Mouse (Mus musculus) MEL (cell line): ENCODE measurements around the gene Usp33. TPM values are rescaled to one million over a fixed set of nuclear protein-coding genes. Genes with fewer than 3 reads are reported as not detected.
A peak's percentile ranks its signal among the peaks of the same experiment; 100 is the strongest.

ENCODE experiments used
- DNase-seq: peaks from one replicate; pipeline ENCODE4 v3.0.0; 2011; ENCODE audit warnings: low read depth, low spot score
- H3K27ac ChIP-seq: 2 replicates; pipeline ENCODE4 v1.5.1; 2012; ENCODE audit warnings: low read depth, mild to moderate bottlenecking, control low read depth, low read length, moderate library complexity; ENCODE audit not compliant: control insufficient read depth
- H3K27me3 ChIP-seq, 2 experiments: fragments of 150-350 bp in 1 of 2; sonication (generic) in 1 of 2; 2 replicates each; pipeline ENCODE4 v1.6.1; 2012; ENCODE audit warnings: low read length in 2 of 2, mild to moderate bottlenecking in 2 of 2, improper control_type of control experiment in 1 of 2, moderate library complexity in 1 of 2; ENCODE audit not compliant: insufficient read depth in 2 of 2, control insufficient read depth in 1 of 2
- H3K36me3 ChIP-seq, 2 experiments: 2 replicates each; pipeline ENCODE4 v1.6.1; 2012 to 2014; ENCODE audit warnings: low read length in 2 of 2, improper control_type of control experiment in 1 of 2, inconsistent platforms in 1 of 2, mild to moderate bottlenecking in 1 of 2; ENCODE audit not compliant: insufficient read depth in 2 of 2, control insufficient read depth in 1 of 2
- H3K4me1 ChIP-seq, 2 experiments: fragments of 150-350 bp in 1 of 2; sonication (generic) in 1 of 2; 2 replicates each; pipeline ENCODE4 v1.6.1; 2012; ENCODE audit warnings: low read length in 2 of 2, improper control_type of control experiment in 1 of 2, mild to moderate bottlenecking in 1 of 2; ENCODE audit not compliant: insufficient read depth in 2 of 2, control insufficient read depth in 1 of 2
- H3K4me3 ChIP-seq, 2 experiments: fragments of 150-350 bp in 1 of 2; sonication (generic) in 1 of 2; 2 replicates each; pipeline ENCODE4 v1.5.1; 2012; ENCODE audit warnings: low read depth in 2 of 2, low read length in 2 of 2, mild to moderate bottlenecking in 2 of 2, moderate library complexity in 2 of 2, control low read depth in 1 of 2, improper control_type of control experiment in 1 of 2; ENCODE audit not compliant: control insufficient read depth in 1 of 2, insufficient read depth in 1 of 2
- H3K79me2 ChIP-seq: 2 replicates; pipeline ENCODE4 v1.6.1; 2012; ENCODE audit warnings: mild to moderate bottlenecking, low read length, moderate library complexity; ENCODE audit not compliant: control insufficient read depth, poor library complexity, insufficient read depth
- H3K9ac ChIP-seq: 2 replicates; pipeline ENCODE4 v1.6.1; 2012; ENCODE audit warnings: low read depth, mild to moderate bottlenecking, control low read depth, low read length, moderate library complexity; ENCODE audit not compliant: control insufficient read depth, poor library complexity, severe bottlenecking
- H3K9me3 ChIP-seq: fragments of 150-350 bp; sonication (generic); replicated peaks from 2 replicates; pipeline ENCODE4 v1.6.1; 2012; ENCODE audit warnings: mild to moderate bottlenecking, low read length, improper control_type of control experiment, moderate library complexity; ENCODE audit not compliant: insufficient read depth
- BHLHE40 ChIP-seq: IDR thresholded peaks from 2 replicates; pipeline ENCODE4 v1.6.1; 2012; ENCODE audit warnings: low read depth, mild to moderate bottlenecking, inconsistent platforms, low read length, improper control_type of control experiment, borderline replicate concordance
- CHD2 ChIP-seq: IDR thresholded peaks from 2 replicates; pipeline ENCODE4 v1.6.1; 2011; ENCODE audit warnings: low read length, improper control_type of control experiment
- E2F4 ChIP-seq: IDR thresholded peaks from 2 replicates; pipeline ENCODE4 v1.6.1; 2011; ENCODE audit warnings: low read depth, low read length, improper control_type of control experiment, borderline replicate concordance
- ELF1 ChIP-seq: IDR thresholded peaks from 2 replicates; pipeline ENCODE4 v1.6.1; 2014; ENCODE audit warnings: low read depth, mild to moderate bottlenecking, inconsistent platforms, low read length, improper control_type of control experiment, moderate library complexity
- EP300 ChIP-seq, 2 experiments: IDR thresholded peaks; 2 replicates each; pipeline ENCODE4 v1.6.1; 2011; ENCODE audit warnings: improper control_type of control experiment in 2 of 2, low read length in 2 of 2, low read depth in 1 of 2, mild to moderate bottlenecking in 1 of 2
- GABPA ChIP-seq: IDR thresholded peaks from 2 replicates; pipeline ENCODE4 v1.6.1; 2012; ENCODE audit warnings: low read depth, mild to moderate bottlenecking, inconsistent platforms, low read length, improper control_type of control experiment, moderate library complexity
- GATA1 ChIP-seq: IDR thresholded peaks from 2 replicates; pipeline ENCODE4 v1.6.1; 2011; ENCODE audit warnings: low read depth, low read length, improper control_type of control experiment
- HCFC1 ChIP-seq: IDR thresholded peaks from 2 replicates; pipeline ENCODE4 v1.6.1; 2012; ENCODE audit warnings: low read depth, mild to moderate bottlenecking, inconsistent platforms, low read length, improper control_type of control experiment, moderate library complexity
- JUND ChIP-seq: IDR thresholded peaks from 2 replicates; pipeline ENCODE4 v1.6.1; 2011; ENCODE audit warnings: low read depth, mild to moderate bottlenecking, improper control_type of control experiment, low read length
- KAT2A ChIP-seq: conservative IDR thresholded peaks from 2 replicates; pipeline ENCODE4 v1.6.1; 2012; ENCODE audit warnings: low read depth, low read length, improper control_type of control experiment, inconsistent platforms
- MAFK ChIP-seq: IDR thresholded peaks from 2 replicates; pipeline ENCODE4 v1.6.1; 2011; ENCODE audit warnings: low read depth, mild to moderate bottlenecking, low read length, improper control_type of control experiment, borderline replicate concordance
- MAX ChIP-seq: IDR thresholded peaks from 2 replicates; pipeline ENCODE4 v1.6.1; 2011; ENCODE audit warnings: low read length, improper control_type of control experiment
- MAZ ChIP-seq: IDR thresholded peaks from 2 replicates; pipeline ENCODE4 v1.6.1; 2012; ENCODE audit warnings: low read depth, mild to moderate bottlenecking, inconsistent platforms, low read length, improper control_type of control experiment
- MEF2A ChIP-seq: IDR thresholded peaks from 2 replicates; pipeline ENCODE4 v1.6.1; 2014; ENCODE audit warnings: low read depth, mild to moderate bottlenecking, inconsistent platforms, low read length, improper control_type of control experiment; ENCODE audit not compliant: poor library complexity, insufficient replicate concordance, severe bottlenecking; ENCODE audit errors: extremely low read depth
- MXI1 ChIP-seq: IDR thresholded peaks from 2 replicates; pipeline ENCODE4 v1.6.1; 2011; ENCODE audit warnings: mild to moderate bottlenecking, low read depth, low read length, improper control_type of control experiment
- MYB ChIP-seq: IDR thresholded peaks from 2 replicates; pipeline ENCODE4 v1.6.1; 2011; ENCODE audit warnings: mild to moderate bottlenecking, low read depth, low read length, improper control_type of control experiment
- MYC ChIP-seq: IDR thresholded peaks from 2 replicates; pipeline ENCODE4 v1.6.1; 2011; ENCODE audit warnings: low read depth, mild to moderate bottlenecking, low read length, improper control_type of control experiment, moderate library complexity
- NELFE ChIP-seq: IDR thresholded peaks from 2 replicates; pipeline ENCODE4 v1.6.1; 2011; ENCODE audit warnings: low read depth, low read length, improper control_type of control experiment
- NRF1 ChIP-seq: IDR thresholded peaks from 2 replicates; pipeline ENCODE4 v1.6.1; 2014; ENCODE audit warnings: low read depth, mild to moderate bottlenecking, inconsistent platforms, low read length, improper control_type of control experiment, moderate library complexity; ENCODE audit not compliant: poor library complexity, insufficient read depth, severe bottlenecking
- POLR2AphosphoS2 ChIP-seq: IDR thresholded peaks from 2 replicates; pipeline ENCODE4 v1.6.1; 2011; ENCODE audit warnings: low read length, improper control_type of control experiment
- POLR2AphosphoS5 ChIP-seq: IDR thresholded peaks from 2 replicates; pipeline ENCODE4 v1.6.1; 2012; ENCODE audit warnings: low read depth, borderline replicate concordance, mild to moderate bottlenecking, inconsistent platforms, low read length, moderate library complexity, mixed read lengths
- RAD21 ChIP-seq: IDR thresholded peaks from 2 replicates; pipeline ENCODE4 v1.6.1; 2011; ENCODE audit warnings: mild to moderate bottlenecking, low read depth, low read length, improper control_type of control experiment
- RCOR1 ChIP-seq: IDR thresholded peaks from 2 replicates; pipeline ENCODE4 v1.6.1; 2012; ENCODE audit warnings: low read depth, mild to moderate bottlenecking, inconsistent platforms, low read length, improper control_type of control experiment
- SMC3 ChIP-seq: IDR thresholded peaks from 2 replicates; pipeline ENCODE4 v1.6.1; 2011; ENCODE audit warnings: low read depth, low read length, improper control_type of control experiment
- TAL1 ChIP-seq: IDR thresholded peaks from 2 replicates; pipeline ENCODE4 v1.6.1; 2012; ENCODE audit warnings: mild to moderate bottlenecking, inconsistent platforms, low read length, moderate library complexity, mixed read lengths
- TBP ChIP-seq: IDR thresholded peaks from 2 replicates; pipeline ENCODE4 v1.8.0; 2011; ENCODE audit warnings: low read depth, low read length, improper control_type of control experiment
- USF2 ChIP-seq, 2 experiments: IDR thresholded peaks; 2 replicates each; pipeline ENCODE4 v1.6.1; 2011 to 2012; ENCODE audit warnings: improper control_type of control experiment in 2 of 2, low read length in 2 of 2, borderline replicate concordance in 1 of 2, inconsistent platforms in 1 of 2, low read depth in 1 of 2, mild to moderate bottlenecking in 1 of 2; ENCODE audit not compliant: insufficient read depth in 1 of 2
- ZC3H11A ChIP-seq: IDR thresholded peaks from 2 replicates; pipeline ENCODE4 v1.6.1; 2012; ENCODE audit warnings: low read depth, mild to moderate bottlenecking, inconsistent platforms, low read length, improper control_type of control experiment
- ZKSCAN1 ChIP-seq: IDR thresholded peaks from 2 replicates; pipeline ENCODE4 v1.6.1; 2012; ENCODE audit warnings: low read depth, mild to moderate bottlenecking, inconsistent platforms, low read length, improper control_type of control experiment, moderate library complexity
- ZNF384 ChIP-seq: IDR thresholded peaks from 2 replicates; pipeline ENCODE4 v1.6.1; 2012; ENCODE audit warnings: low read depth, mild to moderate bottlenecking, inconsistent platforms, low read length, improper control_type of control experiment
- polyA plus RNA-seq, 2 experiments: library from polyadenylated mRNA; stranded (reverse) in 1 of 2; unstranded in 1 of 2; fragments of >175 nt in 1 of 2; fragments of >200 nt in 1 of 2; gene quantifications; 2 replicates each; pipeline versions ENCODE4 v1.2.1 to v1.2.4; 2012; ENCODE audit warnings: low replicate concordance in 2 of 2, low read depth in 1 of 2; ENCODE audit not compliant: insufficient read length in 2 of 2, insufficient read depth in 1 of 2, missing spikeins in 1 of 2
- total RNA-seq: library from RNA; depleted of rRNA; stranded (reverse); fragments of 300-350 nt; gene quantifications from 2 replicates; pipeline ENCODE4 v1.2.3, GENCODE M21; 2012

Gene Usp33
- total and polyA plus RNA-seq, 3 experiments, result 32.3 to 34.1 TPM; not detected in 1

DNA sequence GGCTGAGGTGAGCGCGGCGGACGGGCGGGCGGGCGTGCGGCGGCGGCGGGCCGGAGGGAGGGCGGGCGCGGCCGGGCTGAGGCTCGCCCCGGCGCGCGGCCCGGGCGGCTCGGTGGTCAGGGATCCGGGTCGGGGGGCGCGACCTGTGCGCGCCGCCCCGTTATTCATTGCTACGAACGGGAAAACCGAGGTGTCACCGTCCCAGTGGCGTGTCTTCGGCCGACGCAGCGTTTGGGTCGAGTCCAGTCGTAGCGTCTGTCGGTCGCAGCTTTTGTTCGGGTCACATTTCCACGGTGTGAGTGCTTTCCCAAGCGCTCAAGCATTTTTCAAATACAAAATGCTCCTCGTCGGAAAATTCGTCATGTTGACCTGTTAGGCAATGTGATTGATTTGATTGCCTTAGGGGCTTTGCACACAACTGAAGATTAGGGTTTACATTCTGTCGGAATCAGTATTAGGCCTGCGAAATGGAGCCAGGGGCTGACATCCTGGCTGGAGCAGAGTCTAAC lies 409 bp downstream of the Usp33 start:
- Histone ChIP-seq H3K36me3 (peaks cover 2 to 9% of the 10 kb centered on the region in 2 experiments; a peak in 3 of 4 replicates), H3K9ac (peak overlapping the region; percentile 79), H3K4me3 (peak overlapping the region; percentile 91 to 100), H3K9me3 (no peaks in the 10 kb centered on the region)
- TF ChIP-seq SMC3, result no peak
- 0 out of 2 replicates have a peak, but pooled peaks have one; percentile 14 for TF ChIP-seq HCFC1
- TF ChIP-seq JUND, result 0 out of 2 replicates have a peak, but pooled peaks have one; percentile 10
- 0 out of 2 replicates have a peak, but pooled peaks have one; percentile 34 for TF ChIP-seq MAX
- TF ChIP-seq MXI1, result peak; percentile 52; the same call in 1 of the 2 replicates
- TF ChIP-seq, all 39 proteins: peak for 4
- Histone ChIP-seq H3K4me1 (peaks cover 6 to 9% of the 10 kb centered on the region in 2 experiments), H3K27me3 (no peaks in the 10 kb centered on the region), H3K27ac (peak overlapping the region; percentile 69), H3K79me2 (peaks cover 44% of the 10 kb centered on the region)
- no peak for DNase-seq

- peak; percentile 62 for DNase-seq
- Histone ChIP-seq H3K4me3 (peak overlapping the region; percentile 91 to 100), H3K79me2 (peaks cover 49% of the 10 kb centered on the region), H3K9ac (peak overlapping the region; percentile 79), H3K36me3 (peaks cover 2 to 9% of the 10 kb centered on the region in 2 experiments; a peak in 3 of 4 replicates), H3K27ac (peak overlapping the region; percentile 69), H3K27me3 (no peaks in the 10 kb centered on the region), H3K9me3 (no peaks in the 10 kb centered on the region), H3K4me1 (peaks cover 6 to 9% of the 10 kb centered on the region in 2 experiments)
- TF ChIP-seq NRF1, result no peak
- TF ChIP-seq TAL1, result peak; percentile 68
- no peak for TF ChIP-seq POLR2AphosphoS5
- TF ChIP-seq RAD21, result no peak
- no peak for TF ChIP-seq GABPA
- TF ChIP-seq BHLHE40, result no peak
- TF ChIP-seq RCOR1, result no peak
- TF ChIP-seq ELF1, result no peak
- no peak for TF ChIP-seq MAX
- TF ChIP-seq GATA1, result peak; percentile 63; the same call in 1 of the 2 replicates
- TF ChIP-seq CHD2, result no peak
- no peak for TF ChIP-seq JUND
- TF ChIP-seq MXI1, result no peak; the same call in 1 of the 2 replicates
- TF ChIP-seq ZC3H11A, result no peak
- no peak for TF ChIP-seq KAT2A
- no peak for TF ChIP-seq MAFK
- TF ChIP-seq POLR2AphosphoS2, result no peak
- TF ChIP-seq MAZ, result no peak
- no peak for TF ChIP-seq TBP
- TF ChIP-seq E2F4, result no peak
- TF ChIP-seq ZNF384, result peak; percentile 75
- TF ChIP-seq EP300 (IDR thresholded peaks at IDR 0.05; ENCODE audit: low read depth in 1 of 2, low read length in 2 of 2), result peak; percentile 51 to 65
- no peak for TF ChIP-seq MYC
- TF ChIP-seq USF2 (IDR thresholded peaks at IDR 0.05; ENCODE audit: borderline replicate concordance in 1 of 2, insufficient read depth in 1 of 2, low read depth in 1 of 2, low read length in 2 of 2), result no peak
- no peak for TF ChIP-seq MEF2A
- TF ChIP-seq ZKSCAN1, result no peak
- TF ChIP-seq MYB, result no peak
- no peak for TF ChIP-seq NELFE
- no peak for TF ChIP-seq SMC3
Observed at GRCm38 (mm10) chr3:152347227-152347626, 949 bp downstream of the Usp33 start.
